Mouse (Mus musculus): ENCODE measurements around the gene Rgs7bp.
A peak's percentile ranks its signal among the peaks of the same experiment; 100 is the strongest.
"Not testable (repeated sequence)": the region's sequence is repeated elsewhere in the genome, so short reads cannot be mapped to it uniquely, and the experiment has no call there.

Gene Rgs7bp

DNA sequence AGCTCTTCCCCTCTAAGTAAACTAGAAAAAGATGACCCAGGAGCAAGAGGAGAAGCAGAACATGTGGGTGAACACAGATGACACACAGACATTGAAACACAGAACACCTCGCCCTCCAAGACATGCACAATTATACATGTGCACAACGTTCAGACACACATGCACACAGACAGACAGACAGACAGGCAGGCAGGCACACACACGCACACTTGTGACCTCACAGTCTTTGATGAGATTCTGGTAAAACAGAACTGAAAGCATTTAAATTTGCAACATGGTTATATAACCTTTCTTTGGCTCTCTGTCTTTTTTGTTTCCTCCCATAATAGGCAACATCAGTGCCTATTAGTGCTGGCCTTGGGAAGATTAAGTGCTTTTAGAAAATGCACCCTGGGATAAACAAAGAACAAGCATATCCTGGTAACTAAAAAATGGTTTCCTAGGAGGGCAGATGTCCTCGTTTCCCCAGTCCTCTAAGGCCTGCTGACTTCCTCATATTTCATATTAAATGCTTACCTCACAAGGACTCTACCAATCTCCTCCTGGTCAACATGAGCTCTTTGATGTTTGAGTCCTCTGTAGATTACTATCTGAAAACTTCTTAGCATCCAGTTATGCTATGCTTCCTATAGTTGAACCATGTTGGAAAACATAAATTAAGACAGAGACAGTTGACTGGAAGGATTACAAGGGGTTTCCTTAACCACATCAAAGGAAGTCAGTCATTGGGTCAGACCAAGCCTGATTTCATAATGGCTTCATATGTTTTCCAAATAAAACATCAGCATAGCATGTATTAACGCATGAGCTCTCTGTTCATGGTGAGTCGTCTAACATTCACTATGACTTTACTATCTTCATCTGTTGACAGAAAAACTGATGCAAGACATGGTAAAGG is 122.8 kb downstream of the Rgs7bp start:
- DNase-seq, result no peak

DNA sequence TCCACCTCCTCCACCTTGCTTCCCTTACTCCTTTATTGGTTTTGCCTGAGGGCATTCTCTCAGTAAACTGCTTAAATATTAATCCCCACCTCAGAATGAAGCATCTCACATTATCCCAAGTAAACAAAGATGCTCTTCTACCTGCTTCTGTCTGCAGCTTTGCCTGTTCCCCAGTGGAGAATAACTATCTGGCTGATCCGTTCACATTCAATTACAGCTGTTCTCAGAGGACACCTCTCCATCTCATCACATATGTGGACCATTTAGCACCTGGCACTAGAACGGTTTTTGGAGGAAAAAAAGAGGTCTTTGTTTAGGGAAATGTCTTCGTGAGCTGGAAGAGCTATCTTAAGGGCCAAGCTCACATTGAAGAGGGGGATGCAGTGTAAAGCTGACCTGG is 123.9 kb downstream of the Rgs7bp start:
- no peak for DNase-seq

DNA sequence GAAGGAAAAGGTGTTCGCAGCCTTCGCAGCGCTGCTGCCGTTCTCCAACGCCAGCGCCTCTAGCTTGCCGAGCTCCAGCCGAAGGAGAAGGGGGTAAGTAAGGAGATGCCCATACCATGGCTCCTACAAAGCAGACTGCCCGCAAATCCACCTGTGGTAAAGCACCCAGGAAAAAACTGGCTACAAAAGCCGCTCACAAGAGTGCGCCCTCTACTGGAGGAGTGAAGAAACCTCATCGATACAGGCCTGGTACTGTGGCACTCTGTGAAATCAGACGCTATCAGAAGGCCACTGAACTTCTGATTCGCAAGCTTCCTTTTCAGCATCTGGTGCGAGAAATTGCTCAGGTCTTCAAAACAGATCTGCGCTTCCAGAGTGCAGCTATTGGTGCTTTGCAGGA is 136.1 kb downstream of the Rgs7bp start:
- peak; percentile 25 for DNase-seq

DNA sequence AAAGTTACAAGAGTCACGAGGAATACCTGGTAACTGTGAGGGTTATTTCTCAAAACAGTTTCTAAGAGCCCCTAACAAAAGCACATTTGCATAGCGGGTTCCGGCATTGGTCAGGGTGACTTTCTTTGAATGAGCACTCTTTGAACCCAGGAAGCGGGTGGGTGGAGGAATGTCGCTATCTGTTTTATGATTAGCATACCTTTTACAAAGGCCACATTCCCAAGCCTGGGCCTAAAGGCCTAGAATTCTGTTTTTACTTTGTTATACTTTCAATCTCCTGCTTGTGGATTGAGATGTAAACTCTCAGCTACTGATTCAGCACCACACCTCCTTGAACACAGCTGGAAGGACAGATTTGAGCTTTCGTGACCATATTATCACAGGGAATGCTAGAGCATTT is 138.0 kb downstream of the Rgs7bp start:
- DNase-seq, result not testable (repeated sequence)

DNA sequence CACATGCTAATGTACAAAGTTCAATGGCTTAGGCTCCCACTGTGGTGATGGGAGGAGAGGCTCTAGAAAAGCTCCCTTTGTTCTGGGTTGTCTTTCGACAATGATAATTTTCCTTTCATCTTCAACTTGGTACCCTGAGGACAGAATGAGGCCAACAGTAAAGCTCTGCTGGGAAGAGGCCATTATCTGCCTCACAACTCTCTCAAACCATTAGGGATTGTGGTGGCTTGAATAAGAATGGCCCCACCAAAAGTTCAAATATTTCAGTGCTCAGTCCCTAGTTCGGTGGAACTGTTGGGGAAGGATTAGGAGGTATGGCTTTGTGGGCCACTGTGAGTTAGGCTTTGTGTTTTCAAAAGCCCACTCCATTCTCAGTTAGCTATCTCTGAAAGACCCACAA is 138.6 kb downstream of the Rgs7bp start:
- no peak for DNase-seq

DNA sequence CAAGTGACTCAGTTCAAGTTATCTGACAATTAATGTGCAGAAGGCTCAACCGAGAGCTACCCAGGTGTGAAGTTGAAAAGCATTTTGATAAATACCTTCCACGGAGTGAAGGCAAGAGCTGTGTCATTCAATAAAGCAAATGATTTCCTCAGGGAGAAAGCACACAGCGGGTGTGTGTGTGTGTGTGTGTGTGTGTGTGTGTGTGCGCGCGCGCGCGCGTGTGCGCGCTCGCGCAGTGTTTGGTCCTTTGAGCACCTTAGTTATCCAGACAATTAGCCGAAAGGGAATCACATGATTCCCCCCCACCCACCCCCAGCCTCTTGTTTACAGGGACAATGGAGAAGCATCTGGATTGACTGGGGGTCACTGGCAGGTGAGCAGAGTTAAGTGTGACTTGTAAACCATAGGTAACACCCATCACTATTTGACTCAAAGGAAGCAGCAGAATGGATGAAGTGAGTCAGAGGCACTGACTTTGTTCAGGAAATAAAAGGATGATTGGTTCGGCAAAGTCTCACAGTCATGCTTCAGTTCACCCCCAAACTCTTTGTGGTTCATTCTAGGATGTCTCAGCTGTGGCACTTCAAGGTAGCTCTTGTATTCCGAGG is 140.3 kb downstream of the Rgs7bp start:
- DNase-seq, result no peak

DNA sequence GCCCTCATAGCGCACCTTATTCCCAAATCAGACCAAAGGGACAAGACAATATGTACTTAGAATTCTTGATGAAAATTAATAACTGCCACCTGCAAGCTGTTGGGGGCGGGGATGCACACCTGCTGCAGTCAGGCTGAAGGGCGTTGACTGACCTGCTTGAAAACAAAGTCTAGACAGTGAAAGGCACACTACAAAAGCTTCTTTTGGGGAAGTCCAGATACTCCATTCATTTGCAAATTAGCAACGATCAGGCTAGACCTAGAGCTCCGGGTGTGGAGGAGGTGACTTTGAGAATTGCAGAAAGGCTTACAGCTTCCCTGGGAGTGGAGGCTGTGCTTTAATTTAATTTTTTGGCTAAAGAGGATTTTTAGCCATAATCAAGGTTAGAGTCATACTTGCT is 143.1 kb downstream of the Rgs7bp start:
- DNase-seq, result not testable (repeated sequence)

DNA sequence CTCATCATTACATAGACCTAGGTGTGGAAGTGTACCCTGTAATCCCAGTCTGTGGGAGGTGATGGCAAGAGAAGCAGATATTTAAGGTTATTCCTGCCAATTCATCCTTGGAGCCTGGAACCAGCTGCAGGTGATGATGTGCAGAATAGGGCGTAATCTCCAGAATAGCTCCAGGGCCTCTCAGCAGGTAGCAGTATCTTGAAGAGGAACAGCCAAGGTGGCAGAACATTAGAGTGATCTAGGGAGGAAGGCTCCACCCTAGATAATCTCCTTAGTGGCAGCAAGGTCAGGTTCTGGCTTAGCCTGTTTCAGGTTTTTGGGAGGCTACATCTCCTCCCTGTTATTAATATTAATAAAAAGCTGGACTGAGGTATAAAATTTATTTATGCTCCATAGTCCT is 143.7 kb downstream of the Rgs7bp start:
- not testable (repeated sequence) for DNase-seq

DNA sequence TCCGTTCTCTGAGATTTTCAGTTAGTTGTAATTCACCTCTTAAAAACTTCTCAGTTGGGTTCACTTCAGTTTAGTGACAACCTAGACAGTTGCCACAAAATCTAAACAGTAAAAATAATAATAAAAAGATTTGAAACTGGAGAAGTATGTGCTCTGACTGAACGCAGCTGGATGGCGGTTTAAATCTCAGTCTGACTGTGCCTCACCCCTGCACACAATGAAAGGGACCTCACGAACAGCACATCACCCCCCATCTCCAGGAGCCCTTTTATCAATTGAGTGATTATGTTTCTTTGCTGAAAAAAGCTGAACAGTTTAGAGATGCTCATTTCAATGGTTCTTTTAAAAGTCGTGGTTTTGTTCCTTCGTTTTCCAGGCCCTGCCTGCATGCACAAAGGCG is 146.0 kb downstream of the Rgs7bp start:
- DNase-seq, result no peak

Data from thymus, postnatal 25 days (tissue).